Mouse (Mus musculus) left cerebral cortex, adult 11 months (tissue): ENCODE results near the gene Usp24.

ENCODE experiments used
- DNase-seq: peaks from one replicate; pipeline ENCODE4 v3.0.0; 2022; ENCODE audit warnings: low spot score

Gene Usp24

GRCm38 (mm10) chr4:106315921-106316350, at the start of gene Usp24:
Gene Usp24, plus strand, starts transcription at chr4:106316213.
- DNase-seq: peak; percentile 42

DNA sequence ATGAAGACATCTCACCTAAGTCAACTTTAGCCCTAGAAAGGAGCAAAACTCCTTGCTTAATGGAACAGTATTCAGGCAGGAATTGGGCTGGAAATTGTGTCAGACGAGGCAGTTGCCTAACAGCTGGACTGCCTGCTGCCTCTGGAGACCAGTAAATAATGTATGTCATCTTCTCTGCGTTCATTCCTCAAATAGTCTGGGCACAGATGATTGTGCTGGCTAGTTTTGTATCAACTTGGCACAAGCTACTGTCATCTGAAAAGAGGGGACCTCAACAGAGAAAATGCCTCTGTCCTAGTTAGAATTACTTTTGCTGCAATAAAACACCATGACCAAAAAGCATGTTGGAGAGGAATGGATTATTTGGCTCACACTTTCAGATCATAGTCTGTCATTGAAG, 39.1 kb upstream of the Usp24 start:
- DNase-seq: no peak

DNA sequence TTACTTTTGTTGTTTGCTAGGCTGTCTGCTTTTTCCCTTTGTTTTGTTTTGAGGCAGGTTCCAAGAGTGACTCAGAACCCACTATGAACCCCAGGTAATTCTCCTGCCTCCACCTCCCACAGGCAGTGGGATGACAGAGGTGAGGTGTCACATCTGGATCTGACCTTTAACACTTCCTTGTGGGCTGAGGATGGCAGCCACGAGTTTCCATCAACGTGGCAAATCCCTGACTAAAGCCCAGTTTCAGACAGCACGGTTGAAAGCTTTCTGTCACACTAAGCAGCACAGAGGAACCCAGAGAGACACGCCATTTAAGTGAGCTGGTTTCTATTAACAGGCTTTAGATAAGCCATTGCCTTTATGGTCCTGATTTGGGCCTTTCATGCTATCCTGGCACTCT, 36.8 kb upstream of the Usp24 start:
- no peak for DNase-seq

DNA sequence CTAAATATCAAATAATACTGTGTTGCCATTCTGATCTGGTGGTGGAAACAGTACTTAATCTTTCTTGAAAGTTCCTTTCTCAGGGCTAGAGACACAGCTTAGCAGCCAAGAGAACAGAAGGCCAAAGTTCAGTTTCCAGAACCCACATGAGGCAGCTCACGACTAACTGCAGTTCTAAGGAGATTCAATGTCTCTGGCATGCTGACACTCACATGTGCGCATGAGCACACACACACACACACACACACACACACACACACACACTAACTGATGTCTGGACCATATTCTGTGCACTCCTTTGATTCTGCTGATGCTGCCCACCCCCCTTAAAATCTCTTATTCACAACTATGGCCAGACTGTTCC, 34.9 kb upstream of the Usp24 start:
- no peak for DNase-seq

DNA sequence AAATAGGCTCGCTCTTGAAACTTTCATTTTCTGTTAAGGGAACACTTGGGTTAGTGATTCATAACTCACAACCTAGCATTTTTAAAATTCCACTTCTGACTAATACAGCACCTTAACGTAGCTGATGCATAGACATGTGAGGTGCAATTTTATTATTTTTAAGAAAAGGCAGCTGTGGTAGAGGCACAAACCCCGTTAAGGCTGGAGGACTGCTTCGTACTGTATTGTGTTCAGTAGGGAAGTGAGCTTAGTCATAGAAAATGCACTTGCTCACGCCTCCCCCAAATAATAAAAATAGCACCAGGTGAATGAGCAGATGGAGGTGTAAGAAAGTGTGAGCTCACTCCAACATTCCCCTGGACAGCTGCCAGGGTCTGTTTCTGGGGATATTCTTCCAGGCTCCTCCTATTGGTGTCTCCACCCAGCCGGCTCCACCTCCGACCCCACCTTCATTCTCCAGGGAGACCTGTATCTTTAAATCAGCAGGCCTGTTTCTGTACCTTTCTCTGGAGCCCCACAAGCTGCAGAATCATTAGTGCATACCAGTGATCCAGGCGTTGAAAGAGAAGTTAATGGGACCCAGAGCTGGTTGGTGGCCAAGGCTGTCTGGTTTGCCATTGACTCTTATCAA, 34.4 kb upstream of the Usp24 start:
- DNase-seq: peak; percentile 25

DNA sequence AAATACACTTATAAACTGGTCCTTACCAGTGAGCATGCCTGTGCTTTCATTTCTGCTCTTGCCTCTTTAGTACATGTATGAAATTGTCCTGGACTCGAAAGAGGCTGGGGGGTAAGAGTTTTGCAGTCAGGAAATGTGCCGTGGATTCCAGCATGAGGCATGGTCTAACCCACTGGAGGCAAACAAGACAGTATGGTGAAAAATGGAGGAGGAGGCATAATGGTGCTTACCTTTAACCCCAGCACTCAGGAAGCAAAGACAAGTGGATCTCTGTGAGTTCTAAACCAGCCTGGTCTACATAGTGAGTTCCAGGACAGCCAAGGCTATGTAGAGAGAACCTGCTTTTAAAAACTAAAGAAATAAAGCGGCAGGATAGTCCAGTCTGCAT, 33.9 kb upstream of the Usp24 start:
- DNase-seq: no peak

DNA sequence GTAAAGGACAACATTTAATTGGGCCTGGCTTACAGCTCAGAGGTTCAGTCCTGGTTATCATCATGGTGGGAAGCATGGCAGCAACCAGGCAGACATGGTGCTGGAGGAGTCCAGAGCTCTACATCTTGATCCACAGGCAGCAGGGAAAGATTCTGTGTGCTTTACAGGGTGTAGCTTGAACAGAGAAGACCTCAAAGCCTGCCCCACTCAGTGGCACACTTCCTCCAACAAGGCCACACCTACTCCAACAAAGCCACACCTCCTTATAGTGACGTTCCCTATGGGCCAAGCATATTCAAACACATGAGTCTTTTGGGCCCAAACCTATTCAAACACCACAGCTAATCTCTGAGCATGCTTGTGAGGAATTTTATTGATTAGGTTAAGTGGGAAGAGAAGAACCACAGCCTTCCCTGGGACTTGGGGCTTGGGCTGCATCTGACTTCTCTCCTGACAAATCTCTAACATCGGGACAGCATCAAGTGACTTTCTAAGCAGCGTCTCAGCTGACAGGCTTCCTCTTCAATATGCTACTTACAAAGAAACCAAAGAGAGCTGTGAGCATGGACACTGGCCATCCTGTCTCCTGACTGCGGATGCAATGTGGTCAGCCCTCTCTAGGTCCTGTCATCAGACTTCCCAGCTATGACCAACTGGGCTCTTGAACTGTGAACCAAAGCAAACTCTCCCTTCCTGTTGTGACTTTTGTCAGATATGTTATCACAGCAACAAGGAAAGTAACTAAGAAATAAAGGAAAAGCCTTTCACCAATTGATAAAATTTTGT, 28.9 kb upstream of the Usp24 start:
- no peak for DNase-seq

DNA sequence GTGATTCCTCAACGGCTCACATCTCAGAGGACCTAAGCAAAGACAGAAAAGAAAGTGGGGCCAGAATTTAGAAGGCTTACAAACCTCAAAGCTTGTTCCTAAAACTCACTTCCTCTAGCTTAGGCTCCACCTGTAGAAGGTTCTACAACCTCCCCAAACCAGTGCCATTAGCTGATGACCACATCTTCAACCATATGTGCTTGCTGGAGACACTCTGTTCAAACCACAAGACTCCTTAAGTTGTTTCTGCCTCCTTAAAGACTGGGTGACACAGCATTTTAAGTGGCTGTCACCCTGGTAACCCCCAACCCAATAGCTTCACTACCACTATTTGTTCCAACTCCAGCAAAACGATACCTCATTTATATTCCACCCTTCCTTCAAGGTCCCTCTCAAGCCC, 25.8 kb upstream of the Usp24 start:
- no peak for DNase-seq

- no peak for DNase-seq
These were observed 23.2 kb upstream of the Usp24 start for GRCm38 (mm10) chr4:106292823-106293222.

DNA sequence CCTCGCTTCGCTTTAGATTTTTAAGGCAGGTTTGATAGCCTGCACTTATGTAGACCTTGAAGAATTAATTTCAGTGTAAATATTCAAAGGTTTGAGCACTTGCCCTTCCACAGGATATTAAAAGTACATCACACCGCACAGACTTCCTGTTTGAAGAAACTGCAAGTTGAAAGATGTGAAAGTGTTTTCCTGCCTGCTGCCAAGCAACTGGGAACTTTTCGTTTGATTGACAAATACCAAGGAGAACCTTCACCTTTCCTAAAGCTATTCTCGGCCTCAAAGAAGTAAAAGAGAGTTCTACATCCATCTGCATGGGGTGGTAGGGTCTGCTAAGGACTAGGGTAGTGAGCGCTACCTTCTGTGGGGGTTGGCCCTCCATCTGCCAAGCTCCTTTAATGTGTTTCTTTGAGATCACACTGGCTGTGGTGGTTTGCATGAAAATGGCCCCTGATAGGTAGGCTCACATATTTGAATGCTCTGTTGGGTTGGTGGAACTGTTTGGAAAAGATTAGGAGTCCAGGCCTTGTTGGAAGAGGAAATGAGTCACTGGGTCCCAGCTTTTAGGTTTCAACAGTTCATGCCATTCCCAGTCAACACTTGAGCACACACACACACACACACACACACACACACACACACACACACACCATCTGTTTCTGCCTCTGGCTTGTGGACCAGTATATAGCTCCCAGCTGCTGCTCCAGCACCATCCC, 22.5 kb upstream of the Usp24 start:
- DNase-seq: no peak

DNA sequence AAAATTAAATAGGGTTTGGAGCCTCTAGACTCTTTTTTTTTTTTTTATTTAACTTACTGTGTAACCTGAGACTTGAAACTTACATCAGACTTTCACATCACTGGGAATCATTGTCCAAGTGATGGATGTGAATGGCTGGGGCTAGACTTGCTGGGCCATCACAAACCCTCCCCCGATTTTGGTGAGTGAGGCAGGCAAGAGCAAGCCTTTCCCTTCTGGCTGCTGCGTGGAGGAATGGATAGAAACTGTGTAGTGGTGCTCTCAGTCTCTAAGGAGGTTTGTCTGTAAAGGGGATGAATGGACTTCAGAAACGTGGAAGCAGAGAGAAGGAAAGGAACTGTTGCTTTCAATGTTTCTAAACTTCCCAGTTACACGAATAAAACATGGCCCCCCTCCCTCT, 20.3 kb upstream of the Usp24 start:
- DNase-seq: no peak

GRCm38 (mm10) chr4:106296412-106297086, 19.5 kb upstream of the Usp24 start:
- no peak for DNase-seq

DNA sequence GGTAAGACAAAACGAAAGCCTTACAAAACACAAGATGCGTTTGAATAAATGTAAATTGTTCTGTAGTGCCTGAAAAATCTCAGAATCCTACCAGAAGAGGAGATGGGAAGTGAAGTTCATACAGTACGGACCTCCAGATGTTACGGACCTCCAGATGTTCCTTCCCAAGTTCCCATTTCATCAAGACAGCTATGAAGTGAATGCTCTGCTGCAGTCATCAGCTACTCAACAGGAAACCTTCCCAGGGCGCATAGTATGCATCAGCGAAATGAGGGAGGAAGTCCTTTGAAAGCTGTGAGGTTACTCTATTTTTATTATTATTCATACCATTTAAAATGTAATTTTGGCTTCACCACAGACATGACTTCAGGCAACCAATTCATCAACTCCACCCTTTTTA, 14.7 kb upstream of the Usp24 start:
- no peak for DNase-seq

DNA sequence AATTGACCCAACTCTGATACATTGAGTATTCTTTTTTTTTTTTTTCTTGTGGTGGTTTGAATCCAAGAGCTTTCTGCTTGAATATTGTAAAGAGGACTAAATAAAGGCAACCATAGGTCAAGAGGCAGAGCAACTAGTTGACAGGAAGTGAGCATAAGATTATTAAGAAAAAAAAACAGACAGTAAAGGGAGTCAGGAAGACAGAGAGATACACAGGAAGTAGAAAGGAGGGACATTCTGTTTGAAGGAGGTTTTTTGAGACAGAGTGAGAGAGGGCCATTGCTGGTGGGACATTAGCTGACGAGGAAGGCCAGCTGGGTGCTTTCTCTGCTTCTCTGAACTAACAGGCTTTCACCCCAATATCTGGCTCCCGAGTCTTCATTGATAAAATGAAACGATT, 7.9 kb upstream of the Usp24 start:
- DNase-seq: no peak

- DNase-seq: no peak
These were observed 3.4 kb upstream of the Usp24 start for GRCm38 (mm10) chr4:106312651-106313050.

DNA sequence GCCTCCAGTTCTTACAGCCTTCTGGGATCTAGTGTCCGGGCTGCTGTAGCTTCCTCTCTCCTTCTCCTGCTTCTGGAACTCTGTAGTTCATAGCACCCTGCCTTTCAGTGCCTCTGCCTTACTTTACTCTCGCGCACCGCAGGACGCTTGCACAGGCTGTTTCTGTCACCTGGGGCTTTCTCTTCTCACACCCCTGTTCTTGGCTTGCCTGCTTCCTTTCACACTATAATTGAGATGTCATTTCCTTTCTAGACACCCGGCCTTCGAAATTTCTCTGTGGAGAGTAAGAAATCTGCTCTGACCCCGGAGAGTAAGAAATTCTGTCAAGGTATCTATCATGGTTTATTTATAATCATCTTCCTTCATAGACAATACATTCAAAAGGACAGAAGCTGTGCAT, 2.9 kb upstream of the Usp24 start:
- DNase-seq: no peak

GRCm38 (mm10) chr4:106313874-106314273, 2.1 kb upstream of the Usp24 start:
- DNase-seq: no peak

- no peak for DNase-seq
These were observed 1.7 kb upstream of the Usp24 start for GRCm38 (mm10) chr4:106314291-106314690.

DNA sequence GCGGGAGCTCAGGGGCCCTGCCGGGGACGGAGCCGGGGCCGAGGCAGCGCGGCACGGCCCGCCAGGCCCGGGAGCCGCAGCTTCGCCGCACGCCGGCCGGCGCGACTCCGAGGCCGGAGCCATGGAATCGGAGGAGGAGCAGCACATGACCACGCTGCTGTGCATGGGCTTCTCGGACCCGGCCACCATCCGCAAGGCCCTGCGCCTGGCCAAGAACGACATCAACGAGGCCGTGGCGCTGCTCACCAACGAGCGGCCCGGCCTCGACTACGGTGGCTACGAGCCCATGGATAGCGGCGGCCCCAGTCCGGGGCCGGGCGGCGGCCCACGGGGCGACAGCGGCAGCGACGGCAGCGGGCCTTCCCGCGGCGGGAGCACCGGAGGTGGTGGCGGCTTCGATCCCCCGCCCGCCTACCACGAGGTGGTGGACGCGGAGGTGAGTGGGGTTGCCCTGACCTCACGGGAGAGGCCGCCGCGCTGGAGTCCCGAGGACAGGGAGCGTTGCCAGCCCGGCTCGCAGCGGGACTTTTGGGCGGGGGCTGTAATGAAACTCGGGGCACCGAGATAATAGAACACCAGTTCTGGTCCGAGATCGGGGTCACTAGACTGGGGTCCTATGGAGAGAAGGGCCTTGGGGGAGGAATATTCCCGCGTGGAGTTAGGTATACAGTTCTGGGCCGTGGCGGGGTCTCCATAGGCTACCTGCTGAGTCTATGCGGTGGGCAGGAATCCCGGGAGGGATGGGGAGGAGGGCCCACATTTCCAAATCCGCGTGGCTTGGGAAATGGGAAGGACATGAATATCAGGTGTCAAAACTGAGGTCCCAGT, 552 bp downstream of the Usp24 start:
- no peak for DNase-seq

GRCm38 (mm10) chr4:106317179-106318055, 1.4 kb downstream of the Usp24 start:
- DNase-seq: no peak

- DNase-seq: no peak
These were observed 2.2 kb downstream of the Usp24 start for GRCm38 (mm10) chr4:106318208-106318607.
